Mouse (Mus musculus) layer of hippocampus, adult 2 months (tissue): ENCODE results near the gene Rpa1. TPM values are rescaled to one million over a fixed set of nuclear protein-coding genes. Genes with fewer than 3 reads are reported as not detected.
"Not testable (repeated sequence)": the region's sequence is repeated elsewhere in the genome, so short reads cannot be mapped to it uniquely, and the experiment has no call there.

Source experiments
- DNase-seq, 2 experiments: peaks; one replicate each; pipeline ENCODE4 v3.0.0; 2022; ENCODE audit warnings: low spot score in 2 of 2
- H3K27ac ChIP-seq: fragments of 200-600 bp; 2 replicates; pipeline ENCODE4 v1.8.1; 2022
- H3K4me3 ChIP-seq: fragments of 200-600 bp; 2 replicates; pipeline ENCODE4 v1.8.1; 2022; ENCODE audit warnings: mild to moderate bottlenecking
- CTCF ChIP-seq: fragments of 200-600 bp; conservative IDR thresholded peaks from 2 replicates; pipeline ENCODE4 v1.8.1; 2022; ENCODE audit warnings: antibody characterized with exemption, mild to moderate bottlenecking, moderate library complexity
- total RNA-seq, 2 experiments: library from RNA; stranded (reverse); gene quantifications; 2 replicates each; pipeline ENCODE4 v1.2.3; 2021

Gene Rpa1
- total RNA-seq, 2 experiments from 2014 or later = 64.1 to 67.0 TPM

DNA sequence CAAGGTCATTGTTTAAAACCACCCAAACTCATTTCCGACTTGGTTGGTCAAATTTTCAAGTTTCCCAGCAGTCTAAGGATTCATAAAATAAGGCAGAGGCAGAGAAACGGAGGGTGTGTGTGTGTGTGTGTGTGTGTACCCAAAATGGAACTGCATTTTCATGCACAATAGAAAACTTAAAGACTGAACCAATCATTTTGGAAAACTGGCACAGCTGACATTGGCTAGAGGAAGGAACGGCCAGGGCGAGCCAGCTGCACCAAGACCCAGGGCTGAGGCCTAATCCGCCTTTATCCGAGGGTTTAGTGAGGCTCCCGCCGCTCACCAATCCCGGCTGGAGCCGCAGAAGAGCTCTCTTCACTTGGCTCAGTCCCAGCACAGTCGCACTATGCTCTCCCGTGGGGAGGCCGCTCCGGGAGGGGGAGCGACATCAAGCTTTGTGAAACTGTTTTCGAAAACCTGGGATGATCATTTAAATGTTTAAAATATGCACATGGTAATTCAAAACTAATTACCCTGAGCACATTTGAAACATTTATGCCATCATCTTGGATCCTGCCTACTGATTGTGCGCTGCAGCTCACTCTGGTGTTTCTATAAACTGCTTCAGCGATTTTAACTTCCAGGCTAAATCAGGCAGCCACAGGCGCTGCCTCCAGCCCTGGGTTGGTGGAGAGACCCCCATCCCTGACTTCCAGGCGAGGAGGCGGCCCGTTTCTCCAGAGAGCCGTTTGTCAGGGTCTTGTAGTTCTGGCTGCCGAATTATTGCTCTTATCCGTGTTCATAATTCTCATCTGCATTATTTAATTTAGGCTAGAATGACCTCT lies 56.5 kb downstream of the Rpa1 start:
- Histone ChIP-seq H3K4me3 (peak overlapping the region; percentile 20; the same call in 1 of the 2 replicates), H3K27ac (peak overlapping the region; percentile 86)
- no peak; the same call in 1 of the 2 replicates for TF ChIP-seq CTCF
- peak; percentile 61 to 77 for DNase-seq

DNA sequence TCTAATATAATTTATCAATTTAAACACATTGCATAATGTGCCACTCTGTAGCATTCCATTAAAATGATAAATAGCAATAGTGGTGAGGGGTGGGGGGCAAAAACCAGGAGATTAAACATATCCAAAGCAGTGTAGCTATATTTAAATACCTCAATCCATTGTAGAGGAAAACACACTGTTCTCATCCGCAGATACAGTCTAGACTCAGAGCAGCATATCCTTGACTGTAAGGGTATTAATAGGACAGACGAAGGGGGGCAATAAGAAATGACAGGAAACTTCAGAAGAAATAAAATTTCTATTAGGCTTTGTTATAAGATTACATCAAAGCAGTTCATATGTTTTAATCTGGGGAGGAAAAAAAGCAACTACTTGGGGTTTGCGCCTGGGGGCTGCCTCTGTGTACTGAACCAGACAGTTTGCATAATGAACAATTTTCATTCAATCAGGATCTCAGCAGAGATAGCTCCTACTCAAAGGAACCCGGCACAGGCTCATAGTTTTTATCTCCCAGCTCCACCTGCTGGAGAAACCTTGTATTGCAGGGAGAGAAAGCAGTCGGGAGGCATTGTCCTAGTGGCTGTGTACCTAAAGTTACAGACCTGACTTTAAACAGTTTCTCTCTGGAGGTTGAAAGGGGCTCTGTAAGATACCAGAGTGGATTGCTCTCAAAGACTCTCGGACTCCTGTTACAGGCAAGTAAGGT lies 57.4 kb downstream of the Rpa1 start:
- TF ChIP-seq CTCF = peak; percentile 99
- Histone ChIP-seq H3K4me3 (no peak overlapping the region), H3K27ac (peak overlapping the region; percentile 86)
- peak; percentile 92 to 98 for DNase-seq

DNA sequence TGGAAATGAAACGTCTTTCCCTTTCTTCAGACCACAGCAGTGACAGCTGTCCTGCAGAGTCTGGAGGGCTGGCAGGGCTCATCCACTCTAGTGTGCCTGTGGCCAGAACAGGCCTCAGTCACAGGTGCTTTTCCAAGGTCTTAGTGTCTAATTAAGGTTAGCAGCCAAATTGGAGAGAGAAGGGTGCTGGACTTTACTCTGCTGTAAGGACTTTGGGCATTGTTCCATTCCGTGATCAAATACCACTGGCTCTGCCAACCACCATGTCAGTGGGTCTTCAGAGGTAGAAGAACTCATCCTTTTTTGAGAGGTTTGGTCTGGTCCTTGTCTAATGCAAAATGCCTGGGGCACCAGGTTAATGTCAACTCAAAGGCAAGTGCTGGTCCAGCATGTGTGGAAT lies 59.0 kb downstream of the Rpa1 start:
- no peak overlapping the region for H3K4me3 ChIP-seq
- DNase-seq = no peak
- TF ChIP-seq CTCF = no peak
- peak overlapping the region; percentile 86 for H3K27ac ChIP-seq

- no peak overlapping the region for H3K4me3 ChIP-seq
- DNase-seq = no peak
- no peak overlapping the region for H3K27ac ChIP-seq
- TF ChIP-seq CTCF = no peak
Observed at GRCm38 (mm10) chr11:75288517-75288916, 59.6 kb downstream of the Rpa1 start.

- 0 out of 2 replicates have a peak overlapping the region, but pooled peaks have one; percentile 2 for H3K27ac ChIP-seq
- TF ChIP-seq CTCF = no peak
- DNase-seq = no peak
- H3K4me3 ChIP-seq = no peak overlapping the region
Observed at GRCm38 (mm10) chr11:75287940-75288339, 60.2 kb downstream of the Rpa1 start.

DNA sequence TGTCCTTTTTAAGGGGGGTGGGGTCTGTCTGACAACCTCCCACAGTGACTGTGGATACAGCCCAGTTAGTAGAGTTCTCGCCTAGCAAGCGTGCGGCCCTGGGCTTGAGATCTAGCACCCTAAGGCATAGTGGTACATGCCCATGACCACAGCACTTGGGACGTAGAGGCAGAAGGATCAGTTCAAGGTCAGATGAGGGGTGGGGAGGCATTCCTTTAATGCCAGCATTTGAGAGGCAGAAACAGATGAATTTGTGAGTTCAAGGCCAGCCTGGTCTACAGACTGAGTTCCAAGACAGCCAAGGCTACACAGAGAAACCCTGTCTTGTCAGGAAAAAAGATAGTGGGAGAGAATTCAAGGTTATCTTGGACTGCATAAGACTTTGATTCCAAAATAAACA lies 61.3 kb downstream of the Rpa1 start:
- TF ChIP-seq CTCF = no peak
- no peak overlapping the region for H3K27ac ChIP-seq
- H3K4me3 ChIP-seq = no peak overlapping the region

GRCm38 (mm10) chr11:75285893-75286467 lies 62.1 kb downstream of the Rpa1 start:
- Histone ChIP-seq H3K4me3 (no peak overlapping the region), H3K27ac (peak overlapping the region; percentile 28; the same call in 1 of the 2 replicates)
- DNase-seq = no peak
- no peak for TF ChIP-seq CTCF

More for the DNA sequence above, 61.3 kb downstream of the Rpa1 start:
- DNase-seq = no peak

DNA sequence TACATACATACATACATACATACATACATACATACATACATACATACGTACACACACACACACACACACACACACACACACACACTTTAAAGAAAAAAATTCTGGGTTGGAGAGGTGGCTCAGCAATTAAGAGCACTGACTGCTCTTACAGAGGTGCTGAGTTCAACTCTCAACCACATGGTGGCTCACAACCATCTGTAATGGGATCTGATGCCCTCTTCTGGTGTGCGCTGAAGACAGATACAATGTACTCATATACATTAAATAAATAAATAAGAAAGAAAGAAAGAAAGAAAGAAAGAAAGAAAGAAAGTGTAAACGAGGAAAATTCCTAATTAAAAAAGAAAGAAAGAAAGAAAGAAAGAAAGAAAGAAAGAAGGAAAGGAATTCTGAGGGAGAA lies 64.3 kb downstream of the Rpa1 start:
- peak; percentile 21 for TF ChIP-seq CTCF
- H3K27ac ChIP-seq, H3K4me3 ChIP-seq, DNase-seq: not testable (repeated sequence)

GRCm38 (mm10) chr11:75282496-75283120 lies 65.5 kb downstream of the Rpa1 start:
- TF ChIP-seq CTCF = 0 out of 2 replicates have a peak, but pooled peaks have one; percentile 26
- H3K27ac ChIP-seq = no peak overlapping the region
- DNase-seq = no peak
- H3K4me3 ChIP-seq = peak overlapping the region; percentile 27; the same call in 1 of the 2 replicates

DNA sequence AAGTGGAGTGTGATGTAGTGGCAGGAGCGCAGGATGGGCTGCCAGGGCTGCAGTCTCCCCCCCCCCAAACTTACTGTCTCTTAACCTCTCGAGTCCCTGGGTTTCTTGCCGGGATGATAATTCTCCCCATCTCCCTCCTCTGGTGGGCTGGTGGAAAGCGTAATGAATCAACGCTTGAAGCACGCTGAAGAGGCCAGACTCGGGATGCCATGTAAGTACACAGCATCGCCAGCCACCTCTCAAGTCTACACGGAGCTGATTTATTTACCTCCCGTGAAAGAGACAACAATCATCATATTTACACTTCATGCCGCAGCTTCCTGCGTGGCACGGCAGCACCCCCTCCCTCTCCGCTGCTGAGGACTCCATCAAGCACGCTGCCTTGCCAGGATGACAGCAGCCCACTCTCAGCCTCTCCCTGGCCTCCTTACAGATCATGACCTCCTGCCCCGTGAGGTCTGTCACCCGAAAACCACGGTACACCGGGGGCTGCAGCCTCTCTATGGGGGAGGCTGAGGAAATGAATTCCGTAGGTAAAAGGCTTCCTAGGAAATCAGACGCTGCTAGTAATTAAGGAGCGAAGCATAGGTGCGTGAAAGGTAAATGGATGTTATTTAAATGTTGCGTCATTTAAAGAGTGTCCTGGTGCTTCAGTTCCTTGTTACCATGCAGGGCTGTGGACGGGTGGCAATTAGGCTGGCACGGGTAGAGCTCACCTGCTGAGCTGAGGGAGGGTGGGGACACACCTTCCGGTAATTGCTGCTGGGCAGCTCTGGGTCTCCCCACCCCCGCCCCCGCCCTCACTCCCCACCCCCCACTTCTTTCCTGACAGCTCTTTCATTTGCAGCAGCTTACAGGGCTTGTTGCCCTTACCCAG lies 66.5 kb downstream of the Rpa1 start:
- Histone ChIP-seq H3K27ac (peak overlapping the region; percentile 56), H3K4me3 (peak overlapping the region; percentile 20; the same call in 1 of the 2 replicates)
- peak; percentile 20 for TF ChIP-seq CTCF
- DNase-seq = no peak

DNA sequence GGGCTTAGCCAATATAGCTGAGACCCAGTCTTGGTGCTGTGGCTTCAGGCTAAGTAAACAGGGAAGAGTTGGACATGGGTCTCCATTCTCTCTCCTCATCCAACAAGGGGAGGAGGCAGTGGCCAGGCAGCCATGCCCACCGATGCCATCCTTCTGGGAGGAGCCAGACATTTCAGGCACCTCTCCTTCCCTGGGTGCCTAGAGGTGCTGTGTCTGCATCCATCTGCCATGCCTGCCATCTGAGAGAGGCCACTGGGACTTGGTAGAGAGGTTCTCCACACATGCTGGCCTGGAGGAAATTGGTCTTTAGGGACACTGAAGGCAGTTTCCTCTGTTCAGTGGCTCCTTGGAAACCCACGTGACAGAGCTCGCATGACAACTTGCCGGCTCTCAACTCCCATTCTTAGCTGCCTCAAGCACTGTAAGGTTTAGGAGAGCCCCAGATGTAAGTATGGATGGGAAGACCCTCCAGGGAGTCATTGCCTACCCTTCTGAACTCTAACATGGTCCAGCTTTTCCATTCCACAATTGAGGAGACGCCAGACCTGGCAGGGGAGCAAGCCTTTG lies 67.6 kb downstream of the Rpa1 start:
- TF ChIP-seq CTCF = no peak
- Histone ChIP-seq H3K27ac (peak overlapping the region; percentile 56), H3K4me3 (no peak overlapping the region)
- DNase-seq = no peak
